Comparison of ENCODE assay signal across 1 mouse cellular context in the genomic region with DNA sequence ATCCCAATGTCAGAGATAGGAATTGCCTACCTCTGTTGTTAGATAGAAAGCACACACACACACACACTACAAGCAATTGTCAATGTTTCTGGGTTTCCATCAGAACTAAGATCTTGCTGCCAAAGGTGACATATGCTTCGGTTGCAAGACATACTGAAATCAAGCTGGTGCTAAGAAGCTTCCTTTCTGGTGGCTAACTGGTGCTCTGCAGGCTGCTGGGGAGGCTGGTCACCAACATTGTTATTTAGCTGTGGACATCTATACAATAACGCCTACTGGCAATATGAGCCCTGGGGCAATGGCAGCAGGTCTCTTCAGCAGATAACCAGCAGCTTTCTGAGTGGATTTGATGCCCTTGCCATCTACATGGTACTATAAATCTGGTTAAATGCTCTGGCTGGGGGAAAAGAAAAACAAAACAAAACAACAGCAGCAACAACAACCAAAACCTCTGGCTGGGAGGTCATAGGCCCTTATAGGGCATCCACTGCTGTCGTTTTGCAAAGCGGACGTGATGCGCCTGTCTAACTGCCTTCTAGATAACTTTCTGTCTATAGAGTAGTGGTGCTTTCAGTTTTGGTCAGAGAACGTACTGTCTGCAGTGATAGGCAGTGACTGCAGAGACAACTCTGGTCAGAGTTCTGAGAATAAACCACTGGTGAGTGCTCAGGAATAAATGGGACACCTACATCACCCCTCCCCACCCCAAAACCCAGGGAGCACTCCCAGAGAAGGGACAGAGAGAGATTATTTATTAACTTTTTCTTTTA.
A peak's percentile ranks its signal among the peaks of the same experiment; 100 is the strongest.
TF ChIP-seq lines count a peak whose summit lies in the region.

No protein-coding gene starts in this region.

TF ChIP-seq in CH12.LX, 34 proteins besides CTCF, POLR2A, EP300 and RAD21 (continued from another document):
- peak; percentile 87 for TF ChIP-seq IRF4 (IDR thresholded peaks at IDR 0.05; ENCODE audit: low read depth, low read length)
- peak; percentile 40 for TF ChIP-seq BHLHE40 (IDR thresholded peaks at IDR 0.05; ENCODE audit: low read depth, low read length)
- TF ChIP-seq ZC3H11A (IDR thresholded peaks at IDR 0.05; ENCODE audit: low read depth, low read length), result no peak
- peak; percentile 60; the same call in 1 of the 2 replicates for TF ChIP-seq JUND (conservative IDR thresholded peaks at IDR 0.05; ENCODE audit: low read depth, low read length)
- TF ChIP-seq TCF12 (IDR thresholded peaks at IDR 0.05; ENCODE audit: low read depth, low read length), result peak; percentile 54; the same call in 1 of the 2 replicates
- TF ChIP-seq TBP (conservative IDR thresholded peaks at IDR 0.05; ENCODE audit: low read depth, low read length), result peak; percentile 79
- TF ChIP-seq NRF1 (IDR thresholded peaks at IDR 0.05; ENCODE audit: low read depth, low read length), result no peak
- TF ChIP-seq MEF2A (IDR thresholded peaks at IDR 0.05; ENCODE audit: borderline replicate concordance, low read depth, low read length), result peak; percentile 20; the same call in 1 of the 2 replicates
TF ChIP-seq in CH12.LX: peak in this region for 7.
